Mouse (Mus musculus) cerebellum, adult 2 months (tissue): Measurements from ENCODE around the gene Tmem17. TPM values are rescaled to one million over a fixed set of nuclear protein-coding genes. Genes with fewer than 3 reads are reported as not detected.

ENCODE experiments used
- DNase-seq, 2 experiments: peaks; one replicate each; pipeline ENCODE4 v3.0.0; 2021
- H3K27ac ChIP-seq: fragments of 200-500 bp; 2 replicates; pipeline ENCODE4 v1.5.1; 2012; ENCODE audit warnings: low read length, control low read depth, inconsistent platforms; ENCODE audit not compliant: insufficient read depth
- H3K27me3 ChIP-seq: fragments of 200-500 bp; 2 replicates; pipeline ENCODE4 v1.6.1; 2012; ENCODE audit warnings: inconsistent platforms, mild to moderate bottlenecking, low read length, moderate library complexity; ENCODE audit not compliant: control insufficient read depth, insufficient read depth
- H3K4me1 ChIP-seq: fragments of 200-500 bp; 2 replicates; pipeline ENCODE4 v1.6.1; 2011; ENCODE audit warnings: low read length; ENCODE audit not compliant: control insufficient read depth, insufficient read depth
- H3K4me3 ChIP-seq: fragments of 200-500 bp; replicated peaks from 2 replicates; pipeline ENCODE3; 2011; ENCODE audit warnings: mild to moderate bottlenecking, low read depth, low read length, control low read depth; ENCODE audit not compliant: insufficient read depth
- CTCF ChIP-seq: fragments of 200-500 bp; IDR thresholded peaks from 2 replicates; pipeline ENCODE4 v1.5.1; 2011; ENCODE audit warnings: low read depth, mild to moderate bottlenecking, control low read depth, low read length, moderate library complexity, borderline replicate concordance; ENCODE audit not compliant: insufficient read depth
- POLR2A ChIP-seq: fragments of 200-500 bp; IDR thresholded peaks from 2 replicates; pipeline ENCODE4 v1.6.1; 2011; ENCODE audit warnings: low read length, control low read depth, borderline replicate concordance; ENCODE audit not compliant: insufficient read depth
- WGBS: fragments of 180-500 bp; shearing (Covaris S2); methylation state at CpG from one replicate; pipeline ENCODE4 v1.1.7; 2018; 5-methylcytosine and 5-hydroxymethylcytosine counted together
- polyA plus RNA-seq: library from polyadenylated mRNA; depleted of rRNA; stranded (reverse); fragments of >200 nt; gene quantifications from 2 replicates; pipeline ENCODE4 v1.2.3, GENCODE M21; 2012; rRNA removed

Tmem17 gene
- polyA plus RNA-seq, 1 experiment, result 6.6 TPM

DNA sequence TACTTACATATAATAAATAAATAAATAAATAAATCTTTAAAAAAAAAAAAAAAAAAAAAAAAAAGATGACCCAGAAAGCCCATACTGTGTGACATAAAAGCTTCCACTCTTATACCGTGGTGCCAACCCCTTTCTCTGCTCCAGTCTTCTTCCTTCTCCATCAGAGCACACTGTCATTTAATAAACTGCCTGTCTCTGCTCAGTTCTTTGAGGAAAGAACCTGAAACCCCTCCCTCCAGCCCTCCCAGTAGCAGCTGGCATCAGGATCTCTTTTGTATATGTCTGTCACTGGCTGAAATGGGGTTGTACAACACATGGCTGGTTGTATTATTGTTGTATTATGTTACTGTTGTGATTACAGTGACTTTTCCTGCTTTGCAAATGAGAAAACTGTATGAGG lies 48.2 kb downstream of the Tmem17 start:
- TF ChIP-seq CTCF, result no peak
- TF ChIP-seq POLR2A, result no peak

DNA sequence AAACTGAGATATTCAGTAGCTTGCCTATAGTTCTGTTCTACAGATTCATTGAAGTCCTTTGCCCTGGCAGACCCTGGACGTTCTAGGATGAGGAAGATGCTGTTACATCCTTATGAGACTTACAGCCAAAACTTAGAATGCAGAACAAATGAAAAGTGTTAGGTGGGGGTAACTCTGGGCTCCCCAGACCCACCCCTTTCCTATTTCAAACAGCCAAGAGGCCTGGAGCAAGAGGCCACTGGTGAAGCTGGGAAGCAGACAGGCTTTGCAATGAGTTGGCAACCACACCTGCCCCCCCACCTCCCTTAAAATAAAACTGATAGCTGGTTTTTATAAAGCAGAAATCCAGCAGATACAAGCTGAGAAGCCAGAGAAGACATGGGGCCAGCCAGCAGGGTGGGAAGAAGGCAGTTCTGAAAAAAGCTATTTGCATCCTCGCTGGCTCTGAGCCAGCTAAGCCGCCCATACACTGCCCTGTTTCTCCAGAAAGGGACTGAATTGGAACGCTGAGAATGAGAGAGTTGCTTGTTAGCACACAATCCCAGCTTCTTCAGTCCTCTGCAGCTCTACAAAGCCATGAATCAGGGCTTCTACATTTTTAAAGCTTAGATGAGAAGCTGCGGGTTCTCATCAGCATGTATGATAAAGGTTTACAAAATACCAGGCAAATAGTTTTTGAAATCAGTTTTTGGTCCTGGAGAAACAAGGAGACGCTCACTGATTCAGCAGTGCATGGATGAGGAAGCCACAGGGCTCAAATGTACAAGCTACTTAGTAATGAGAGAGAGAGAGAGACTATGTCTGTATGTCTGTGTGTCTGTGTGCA lies 48.8 kb downstream of the Tmem17 start:
- Histone ChIP-seq H3K27me3 (no peaks in the 10 kb centered on the region), H3K4me1 (no peaks in the 10 kb centered on the region), H3K4me3 (no peak overlapping the region), H3K27ac (no peak overlapping the region)
- no peak for TF ChIP-seq CTCF
- no peak for TF ChIP-seq POLR2A
- DNase-seq, result peak; percentile 50 to 64
- WGBS, result 32% methylated on average over 6 of the region's 6 CpGs

More for the DNA sequence above, 48.2 kb downstream of the Tmem17 start:
- H3K4me1 ChIP-seq, result no peaks in the 10 kb centered on the region
- no peak overlapping the region for H3K4me3 ChIP-seq
- WGBS, result 65% methylated on average over 1 of the region's 1 CpGs
- H3K27ac ChIP-seq, result no peak overlapping the region
- no peaks in the 10 kb centered on the region for H3K27me3 ChIP-seq
- DNase-seq, result no peak

DNA sequence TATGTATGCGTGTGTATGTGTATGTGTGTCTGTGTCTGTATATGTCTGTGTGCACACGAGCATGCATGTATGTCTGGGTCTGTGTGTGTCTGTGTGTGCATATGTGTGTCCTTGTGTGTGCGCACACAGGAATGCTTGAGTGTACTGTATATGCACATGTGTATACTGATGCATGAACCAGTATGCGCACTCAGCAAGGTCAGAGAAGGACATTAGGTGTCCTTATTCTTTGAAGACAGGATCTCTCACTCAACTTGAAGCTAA lies 49.4 kb downstream of the Tmem17 start:
- 94% methylated on average over 4 of the region's 4 CpGs for WGBS
- H3K4me1 ChIP-seq, result no peaks in the 10 kb centered on the region
- no peak overlapping the region for H3K27ac ChIP-seq
- H3K27me3 ChIP-seq, result no peaks in the 10 kb centered on the region
- DNase-seq, result no peak
- no peak overlapping the region for H3K4me3 ChIP-seq
- TF ChIP-seq CTCF, result no peak
- no peak for TF ChIP-seq POLR2A

DNA sequence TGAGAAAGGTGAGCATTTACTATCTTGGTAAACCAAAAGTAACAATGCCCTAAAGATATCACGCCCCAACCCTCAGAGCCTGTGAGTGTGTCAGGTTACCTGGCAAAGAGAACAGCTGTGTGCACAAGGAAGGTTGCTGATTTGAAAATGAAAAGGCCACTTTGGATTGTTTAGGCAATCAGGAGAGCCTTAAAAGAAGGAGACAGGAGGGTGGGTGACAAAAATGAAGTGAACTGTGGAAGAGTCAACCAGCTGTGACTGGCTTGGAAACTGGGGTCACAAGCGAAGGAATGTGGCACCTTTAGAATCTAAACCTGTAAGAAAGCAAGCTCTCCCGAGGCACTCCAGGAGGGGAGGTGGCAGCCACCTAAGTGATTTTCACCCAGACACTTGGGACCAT lies 51.8 kb downstream of the Tmem17 start:
- no peak for DNase-seq
- WGBS, result 88% methylated on average over 3 of the region's 3 CpGs
- Histone ChIP-seq H3K4me3 (no peak overlapping the region), H3K27ac (no peak overlapping the region), H3K4me1 (no peaks in the 10 kb centered on the region), H3K27me3 (no peaks in the 10 kb centered on the region)
- TF ChIP-seq CTCF, result no peak
- no peak for TF ChIP-seq POLR2A

GRCm38 (mm10) chr11:22564676-22565075 lies 52.8 kb downstream of the Tmem17 start:
- Histone ChIP-seq H3K4me3 (no peak overlapping the region), H3K4me1 (no peaks in the 10 kb centered on the region), H3K27ac (no peak overlapping the region), H3K27me3 (no peaks in the 10 kb centered on the region)
- TF ChIP-seq POLR2A (no peak), CTCF (no peak)
- 7% methylated on average over 3 of the region's 3 CpGs for WGBS
- peak; percentile 18 to 35 for DNase-seq

Other genes with a start within 250 kb of the Tmem17 start
- 23.8 and 24.8 TPM in 2 replicates for gene Ehbp1, start 169.8 kb upstream of the Tmem17 start, polyA plus RNA-seq